In genomic region chr12:8856051-8856543, GRCm38 (mm10) we compare ENCODE assay signal across 19 mouse cellular contexts.
DNase-seq lines count a peak whose midpoint lies in the region; ATAC-seq and TF ChIP-seq lines count a peak whose summit lies in the region.
"Had no signal": no experiment of that assay in that cellular context is flagged by ENCODE, and none has a peak within 500 bp of the region (broad histone marks: within the 10 kb centered on the region; RNA-seq: fewer than 3 reads in every experiment).

No protein-coding gene starts in this region.

- peaks cover 34% of the 10 kb centered on the region for H3K4me1 ChIP-seq in kidney, embryonic 15.5 days
- peaks cover 42% of the 10 kb centered on the region for H3K4me1 ChIP-seq in embryonic facial prominence, embryonic 13.5 days
- peaks cover 34% of the 10 kb centered on the region for H3K4me1 ChIP-seq in limb, embryonic 14.5 days (ENCODE audit: control insufficient read depth, insufficient read depth, low read length)
- H3K4me1 ChIP-seq in stomach, postnatal 0 days (replicated peaks; ENCODE audit: control insufficient read depth, insufficient read depth): peaks cover 6% of the 10 kb centered on the region; the same call in 1 of the 2 replicates

- WGBS in kidney, embryonic 15.5 days: 14% methylated on average over 1 of the region's 1 CpGs
- WGBS in embryonic facial prominence, embryonic 13.5 days: 22% methylated on average over 1 of the region's 1 CpGs
- WGBS in limb, embryonic 14.5 days: 13% methylated on average over 1 of the region's 1 CpGs
- 31% methylated on average over 1 of the region's 1 CpGs for WGBS in stomach, postnatal 0 days

- no peaks in the 10 kb centered on the region for H3K27me3 ChIP-seq in kidney, embryonic 15.5 days
- H3K27me3 ChIP-seq in embryonic facial prominence, embryonic 13.5 days: no peaks in the 10 kb centered on the region
- no peaks in the 10 kb centered on the region for H3K27me3 ChIP-seq in limb, embryonic 14.5 days (ENCODE audit: control insufficient read depth, insufficient read depth, low read length)
- no peaks in the 10 kb centered on the region for H3K27me3 ChIP-seq in stomach, postnatal 0 days (ENCODE audit: control insufficient read depth, insufficient read depth, low read length)
- H3K27me3 ChIP-seq: heart, embryonic 12.5 days; intestine, embryonic 15.5 days; stomach, embryonic 15.5 days had no signal

- TF ChIP-seq CTCF in stomach, postnatal 0 days (IDR thresholded peaks at IDR 0.05; ENCODE audit: low read depth): no peak

- no peak for DNase-seq in kidney, adult 9 months
- DNase-seq in embryo, embryonic 10 days (ENCODE audit: low spot score): peak; percentile 50
- DNase-seq in limb, embryonic 14.5 days (ENCODE audit: low spot score): no peak
- DNase-seq in urinary bladder, postnatal 36 days (ENCODE audit: low spot score in 2 of 2): no peak
- no peak for DNase-seq in stomach, postnatal 0 days (ENCODE audit: low spot score)
- DNase-seq in ovary, postnatal 36 days (ENCODE audit: low spot score): no peak
- DNase-seq: cerebellum, postnatal 10 days; forebrain, postnatal 0 days; gastrocnemius, postnatal 14 days; lung, adult 2 months; midbrain, embryonic 14.5 days had no signal

- H3K9me3 ChIP-seq in kidney, embryonic 15.5 days (replicated peaks): no peaks in the 10 kb centered on the region
- H3K9me3 ChIP-seq in embryonic facial prominence, embryonic 13.5 days: no peaks in the 10 kb centered on the region
- H3K9me3 ChIP-seq in limb, embryonic 14.5 days (ENCODE audit: control insufficient read depth, low read length): no peaks in the 10 kb centered on the region
- H3K9me3 ChIP-seq in stomach, postnatal 0 days (ENCODE audit: control insufficient read depth, low read length): no peaks in the 10 kb centered on the region
- H3K9me3 ChIP-seq: heart, embryonic 12.5 days; intestine, embryonic 15.5 days; stomach, embryonic 15.5 days had no signal

- H3K4me3 ChIP-seq in kidney, embryonic 15.5 days (replicated peaks): no peak overlapping the region
- no peak overlapping the region for H3K4me3 ChIP-seq in embryonic facial prominence, embryonic 13.5 days
- H3K4me3 ChIP-seq in limb, embryonic 14.5 days (replicated peaks; ENCODE audit: low read length): no peak overlapping the region
- no peak overlapping the region for H3K4me3 ChIP-seq in stomach, postnatal 0 days (ENCODE audit: low read depth, low read length)
- H3K4me3 ChIP-seq: heart, embryonic 12.5 days; intestine, embryonic 15.5 days; stomach, embryonic 15.5 days had no signal

- no peak overlapping the region for H3K9ac ChIP-seq in kidney, embryonic 15.5 days
- no peak overlapping the region for H3K9ac ChIP-seq in embryonic facial prominence, embryonic 13.5 days
- no peak overlapping the region for H3K9ac ChIP-seq in limb, embryonic 14.5 days (ENCODE audit: low read depth, low read length, severe bottlenecking)
- H3K9ac ChIP-seq in stomach, postnatal 0 days (ENCODE audit: low read length): no peak overlapping the region
- H3K9ac ChIP-seq: forebrain, postnatal 0 days; heart, embryonic 12.5 days; intestine, embryonic 15.5 days; stomach, embryonic 15.5 days had no signal

- H3K36me3 ChIP-seq in kidney, embryonic 15.5 days: no peaks in the 10 kb centered on the region
- H3K36me3 ChIP-seq in embryonic facial prominence, embryonic 13.5 days: no peaks in the 10 kb centered on the region
- H3K36me3 ChIP-seq in limb, embryonic 14.5 days (ENCODE audit: control insufficient read depth, insufficient read depth, low read length): no peaks in the 10 kb centered on the region
- H3K36me3 ChIP-seq in stomach, postnatal 0 days (ENCODE audit: control insufficient read depth, insufficient read depth, low read length): no peaks in the 10 kb centered on the region
- H3K36me3 ChIP-seq: heart, embryonic 12.5 days; intestine, embryonic 15.5 days; stomach, embryonic 15.5 days had no signal

- no peak overlapping the region for H3K4me2 ChIP-seq in kidney, embryonic 15.5 days
- no peak overlapping the region for H3K4me2 ChIP-seq in embryonic facial prominence, embryonic 13.5 days
- H3K4me2 ChIP-seq in limb, embryonic 14.5 days (replicated peaks; ENCODE audit: low read depth, low read length, severe bottlenecking): no peak overlapping the region
- no peak overlapping the region for H3K4me2 ChIP-seq in stomach, postnatal 0 days (replicated peaks; ENCODE audit: low read depth)
- H3K4me2 ChIP-seq: heart, embryonic 12.5 days; intestine, embryonic 15.5 days; stomach, embryonic 15.5 days had no signal

- peak overlapping the region; percentile 41; the same call in 1 of the 2 replicates for H3K27ac ChIP-seq in kidney, embryonic 15.5 days
- peak overlapping the region; percentile 55; the same call in 1 of the 2 replicates for H3K27ac ChIP-seq in embryonic facial prominence, embryonic 13.5 days
- peak overlapping the region; percentile 65 for H3K27ac ChIP-seq in limb, embryonic 14.5 days (replicated peaks; ENCODE audit: low read depth, low read length)
- H3K27ac ChIP-seq in stomach, postnatal 0 days (replicated peaks): no peak overlapping the region
- H3K27ac ChIP-seq: intestine, embryonic 15.5 days; macrophage; stomach, embryonic 15.5 days had no signal

- peak; percentile 73 for ATAC-seq in kidney, embryonic 15.5 days (replicated peaks; ENCODE audit: low FRiP score)
- ATAC-seq in embryonic facial prominence, embryonic 13.5 days (ENCODE audit: insufficient number of reproducible peaks, insufficient read depth, low FRiP score, low TSS enrichment, low read depth): no peak
- peak; percentile 12; the same call in 1 of the 2 replicates for ATAC-seq in limb, embryonic 14.5 days (ENCODE audit: low FRiP score, low read depth)
- ATAC-seq in stomach, postnatal 0 days (ENCODE audit: low FRiP score, low TSS enrichment): no peak
- ATAC-seq: activated CD4-positive, CD25-positive, alpha-beta regulatory T cell, adult 4 months; CD4-positive, CD25-positive, alpha-beta regulatory T cell, adult 4 months; forebrain, postnatal 0 days; intestine, embryonic 15.5 days had no signal

- no peak for TF ChIP-seq POLR2A in limb, embryonic 14.5 days (IDR thresholded peaks at IDR 0.05; ENCODE audit: borderline replicate concordance, extremely low read depth, insufficient read depth, insufficient read length)

- no peak for TF ChIP-seq EP300 in stomach, postnatal 0 days (optimal IDR thresholded peaks at IDR 0.05)

Comparison
In these comparisons a context has a peak if more than half of its experiments do, and no peak if none do; other contexts are left out.
1. ATAC-seq: peak in kidney, embryonic 15.5 days (single experiment) and limb, embryonic 14.5 days (single experiment); none in embryonic facial prominence, embryonic 13.5 days (single experiment) and stomach, postnatal 0 days (single experiment).